Mouse (Mus musculus): ENCODE measurements around the gene Nt5c2. TPM values are rescaled to one million over a fixed set of nuclear protein-coding genes. Genes with fewer than 3 reads are reported as not detected.

Nt5c2 gene
- total RNA-seq, 1 experiment from 2014 or later: 64.5 TPM

- no peak for DNase-seq
Measured at GRCm38 (mm10) chr19:46928136-46928535, 86.8 kb downstream of the Nt5c2 start.

GRCm38 (mm10) chr19:46926951-46927350 is 88.0 kb downstream of the Nt5c2 start:
- DNase-seq: no peak

GRCm38 (mm10) chr19:46926357-46926756 is 88.6 kb downstream of the Nt5c2 start:
- no peak for DNase-seq

GRCm38 (mm10) chr19:46920571-46920970 is 94.4 kb downstream of the Nt5c2 start:
- no peak for DNase-seq

GRCm38 (mm10) chr19:46915406-46916080 is 99.4 kb downstream of the Nt5c2 start:
- no peak for DNase-seq

- DNase-seq: no peak
Measured at GRCm38 (mm10) chr19:46913626-46914025, 101.3 kb downstream of the Nt5c2 start.

GRCm38 (mm10) chr19:46911492-46911891 is 103.5 kb downstream of the Nt5c2 start:
- DNase-seq: no peak

GRCm38 (mm10) chr19:46908977-46909376 is 106.0 kb downstream of the Nt5c2 start:
- DNase-seq: no peak

GRCm38 (mm10) chr19:46908207-46908606 is 106.7 kb downstream of the Nt5c2 start:
- no peak for DNase-seq

GRCm38 (mm10) chr19:46905971-46906370 is 109.0 kb downstream of the Nt5c2 start:
- DNase-seq: no peak

GRCm38 (mm10) chr19:46905383-46905782 is 109.6 kb downstream of the Nt5c2 start:
- no peak for DNase-seq

- DNase-seq: no peak
Measured at GRCm38 (mm10) chr19:46904907-46905306, 110.0 kb downstream of the Nt5c2 start.

GRCm38 (mm10) chr19:46903379-46903778 is 111.6 kb downstream of the Nt5c2 start:
- DNase-seq: no peak

- peak; percentile 50 for DNase-seq
Measured at GRCm38 (mm10) chr19:46901323-46901722, 113.6 kb downstream of the Nt5c2 start.

GRCm38 (mm10) chr19:46900786-46901185 is 114.2 kb downstream of the Nt5c2 start:
- no peak for DNase-seq

GRCm38 (mm10) chr19:46899871-46900270 is 115.1 kb downstream of the Nt5c2 start:
- DNase-seq: peak; percentile 44

GRCm38 (mm10) chr19:46899306-46899705 is 115.6 kb downstream of the Nt5c2 start:
- DNase-seq: no peak

GRCm38 (mm10) chr19:46898222-46898621 is 116.7 kb downstream of the Nt5c2 start:
- DNase-seq: no peak

GRCm38 (mm10) chr19:46897135-46897534 is 117.8 kb downstream of the Nt5c2 start:
- DNase-seq: no peak

- DNase-seq: no peak
Measured at GRCm38 (mm10) chr19:46893484-46893883, 121.5 kb downstream of the Nt5c2 start.

GRCm38 (mm10) chr19:46892856-46893255 is 122.1 kb downstream of the Nt5c2 start:
- no peak for DNase-seq

- no peak for DNase-seq
Measured at GRCm38 (mm10) chr19:46890657-46891056, 124.3 kb downstream of the Nt5c2 start.

- no peak for DNase-seq
Measured at GRCm38 (mm10) chr19:46889666-46890065, 125.3 kb downstream of the Nt5c2 start.

GRCm38 (mm10) chr19:46887811-46888527 is 127.0 kb downstream of the Nt5c2 start:
- DNase-seq: peak; percentile 33
